Mouse (Mus musculus) left cerebral cortex, postnatal 4 days (tissue): ENCODE data around the gene Zdhhc3. TPM values are rescaled to one million over a fixed set of nuclear protein-coding genes. Genes with fewer than 3 reads are reported as not detected.
A peak's percentile ranks its signal among the peaks of the same experiment; 100 is the strongest.

ENCODE experiments used
- DNase-seq: peaks from one replicate; pipeline ENCODE4 v3.0.0-alpha.2; 2022
- intact Hi-C: fragments of 180-260 bp; cut with DNase I; formaldehyde crosslinking; loops from one replicate; pipeline ENCODE4 v1.15.1; 2025
- total RNA-seq, 2 experiments: library from RNA; stranded (reverse); gene quantifications; 2 replicates each; pipeline ENCODE4 v1.2.3; 2021

The Zdhhc3 gene
- total RNA-seq, 2 experiments from 2014 or later, result 75.2 to 80.1 TPM

DNA sequence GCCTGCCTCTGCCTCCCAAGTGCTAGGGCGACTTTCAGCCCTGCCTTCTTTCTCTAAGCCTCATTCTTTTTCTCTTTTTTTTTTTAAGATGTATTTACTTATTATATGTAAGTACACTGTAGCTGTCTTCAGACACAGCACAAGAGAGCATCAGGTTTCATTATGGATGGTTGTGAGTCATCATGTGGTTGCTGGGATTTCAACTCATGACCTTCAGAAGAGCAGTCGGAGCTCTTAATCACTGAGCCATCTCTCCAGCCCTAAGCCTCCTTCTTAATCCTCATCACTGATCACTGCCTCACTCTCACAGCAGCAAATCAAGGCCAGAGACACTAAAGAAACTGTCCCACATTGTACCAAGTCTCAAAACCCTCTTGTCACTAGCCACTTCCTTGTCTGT lies 88.8 kb downstream of the Zdhhc3 start:
- intact Hi-C loops, result no loop called here
- no peak for DNase-seq

DNA sequence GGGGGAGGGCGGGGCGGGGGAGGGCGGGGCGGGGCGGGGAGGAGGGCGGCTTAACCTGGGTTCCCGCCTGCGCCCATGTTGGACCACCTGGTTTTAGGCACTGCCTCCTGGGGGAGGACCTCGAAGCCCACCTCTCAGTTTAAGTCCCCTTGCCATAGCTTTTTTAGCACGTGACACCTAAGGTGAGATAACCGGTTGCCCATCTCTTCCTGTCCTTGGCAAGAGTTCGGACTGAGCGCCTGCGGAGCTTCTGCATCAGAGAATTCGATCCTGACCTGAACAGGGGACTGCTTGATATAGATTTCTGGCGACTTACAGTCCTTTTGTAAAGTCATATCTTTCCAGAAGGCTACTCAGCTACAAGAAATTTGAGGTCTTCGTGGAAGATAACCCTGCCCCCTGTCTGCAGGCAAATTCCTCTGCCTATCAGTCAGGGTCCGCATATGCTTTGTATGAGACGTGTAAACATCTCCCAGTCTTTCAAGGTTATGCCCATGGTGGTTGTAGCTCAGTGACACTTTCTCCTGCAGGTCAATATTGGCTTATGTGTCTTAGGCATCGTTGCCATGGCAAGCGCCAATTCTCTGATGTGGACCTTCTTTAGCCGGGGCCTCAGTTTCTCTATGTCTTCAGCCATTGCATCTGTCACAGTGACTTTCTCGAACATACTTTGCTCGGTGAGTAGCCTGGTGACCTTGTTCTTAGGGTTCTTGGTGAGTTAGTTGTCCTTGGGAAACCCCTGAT lies 91.2 kb downstream of the Zdhhc3 start:
- DNase-seq, result no peak
- intact Hi-C loops, result no loop called here

DNA sequence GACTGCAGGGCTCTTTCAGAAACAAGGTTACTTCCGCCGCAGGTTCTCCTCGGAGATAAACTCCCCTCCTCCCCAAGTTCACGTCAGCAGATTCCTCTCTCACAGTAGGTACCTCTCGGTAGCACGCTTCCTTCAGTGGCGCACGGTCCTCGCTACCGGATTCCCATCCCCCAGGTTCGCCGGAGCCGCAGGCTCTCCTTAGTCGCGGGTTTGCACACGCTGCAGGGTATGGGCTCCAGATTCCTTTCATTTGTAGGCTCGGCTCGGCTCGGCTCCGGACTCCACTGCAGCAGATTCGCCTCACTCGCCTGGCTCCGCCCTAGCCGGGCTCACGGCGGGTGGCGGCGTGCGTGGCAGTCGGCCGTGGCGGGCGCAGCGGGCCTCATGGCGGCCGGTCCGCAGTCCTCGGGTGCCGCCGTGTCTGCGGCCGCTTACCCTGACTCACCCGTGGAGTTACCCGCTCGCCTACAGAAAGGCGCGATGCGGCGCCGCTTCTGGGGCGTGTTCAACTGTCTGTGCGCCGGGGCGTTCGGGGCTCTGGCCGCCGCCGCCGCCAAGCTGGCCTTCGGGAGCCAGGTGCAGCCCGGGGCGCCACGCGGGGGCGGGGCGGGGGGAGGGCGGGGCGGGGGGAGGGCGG lies 91.9 kb downstream of the Zdhhc3 start, which contains the start of gene Tmem42:
TSS of gene Tmem42 (plus strand) at position 332 of the 637 bp plus-strand sequence.
- peak; percentile 83 for DNase-seq
- intact Hi-C loops, result no loop called here

Other genes starting within 250 kb of the Zdhhc3 start
- gene Zfp445, start 247.2 kb downstream of the Zdhhc3 start, total RNA-seq, result 100 to 1,000 TPM; 202 to 204 TPM
- gene Zkscan7, start 227.5 kb downstream of the Zdhhc3 start, total RNA-seq, result 1 to 10 TPM; 6.3 to 6.9 TPM
- gene Zfp105, start 190.1 kb downstream of the Zdhhc3 start, total RNA-seq, result 10 to 100 TPM; 10.6 to 11.7 TPM
- gene 1110059G10Rik, start 162.2 kb downstream of the Zdhhc3 start, total RNA-seq, result 10 to 100 TPM; 20.9 to 26.7 TPM
- 1 to 10 TPM; 6.3 to 6.7 TPM for gene Kif15, start 162.2 kb downstream of the Zdhhc3 start, total RNA-seq
- 10 to 100 TPM; 22.4 to 28.7 TPM for gene Tmem42, start 91.9 kb downstream of the Zdhhc3 start, total RNA-seq
- 1 to 10 TPM in 1 of 2 experiments, under 1 TPM in 1; 0.74 to 1.3 TPM for gene Tgm4, start 78.5 kb downstream of the Zdhhc3 start, total RNA-seq
- 10 to 100 TPM; 45.0 to 51.9 TPM for gene Exosc7, start within 50 bp of the Zdhhc3 start, total RNA-seq
- 1 to 10 TPM; 7.3 to 8.2 TPM for gene Clec3b, start 37.7 kb upstream of the Zdhhc3 start, total RNA-seq
- gene Cdcp1, start 102.8 kb upstream of the Zdhhc3 start, total RNA-seq, result under 1 TPM; 0.20 to 0.30 TPM
- 100 to 1,000 TPM; 124 to 132 TPM for gene Tmem158, start 147.6 kb upstream of the Zdhhc3 start, total RNA-seq